Mouse (Mus musculus): ENCODE measurements at regions not wholly inside any gene's neighbourhood (a gene's known extent, or its start where the extent isn't known, plus 50 kb on each side); places are given as distances from the start of the nearest gene placed in this dataset.
A peak's percentile ranks its signal among the peaks of the same experiment; 100 is the strongest.

- DNase-seq (ENCODE audit: low spot score in 2 of 2): no peak
Observed at GRCm38 (mm10) chr8:26804901-26805341, 172.2 kb upstream of the Zfp703 start.

GRCm38 (mm10) chr8:26805371-26805821 is 171.7 kb upstream of the Zfp703 start:
- no peak for DNase-seq (ENCODE audit: low spot score in 2 of 2)

GRCm38 (mm10) chr8:26808111-26808651 is 168.9 kb upstream of the Zfp703 start:
- DNase-seq (ENCODE audit: low spot score in 2 of 2): peak; percentile 15 to 31

DNA sequence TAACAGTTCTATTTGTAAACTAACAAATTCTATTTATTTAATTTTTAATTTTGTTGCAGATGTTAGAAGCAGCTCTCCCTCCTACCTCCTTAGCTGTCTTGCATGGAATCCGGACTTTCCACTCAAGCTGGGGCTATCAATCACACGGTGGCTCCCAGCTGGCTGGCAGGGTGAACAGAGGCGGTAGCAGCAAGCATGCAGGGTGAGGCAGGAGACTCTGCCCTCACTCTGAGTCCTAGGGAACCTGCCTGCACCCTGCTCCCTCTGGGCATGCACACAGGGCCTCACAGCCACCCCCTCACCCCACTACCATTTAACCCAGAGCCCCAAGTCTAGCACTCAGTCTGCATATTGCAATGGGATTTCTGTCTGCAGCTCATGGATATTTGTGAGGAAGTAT is 168.4 kb upstream of the Zfp703 start:
- peak in 1 of 2 experiments; percentile 37 for DNase-seq (ENCODE audit: low spot score in 2 of 2)

- no peak for DNase-seq (ENCODE audit: low spot score in 2 of 2)
Observed at GRCm38 (mm10) chr8:26809943-26810342, 167.2 kb upstream of the Zfp703 start.

GRCm38 (mm10) chr8:26811533-26812236 is 165.4 kb upstream of the Zfp703 start:
- DNase-seq (ENCODE audit: low spot score in 2 of 2): no peak

DNA sequence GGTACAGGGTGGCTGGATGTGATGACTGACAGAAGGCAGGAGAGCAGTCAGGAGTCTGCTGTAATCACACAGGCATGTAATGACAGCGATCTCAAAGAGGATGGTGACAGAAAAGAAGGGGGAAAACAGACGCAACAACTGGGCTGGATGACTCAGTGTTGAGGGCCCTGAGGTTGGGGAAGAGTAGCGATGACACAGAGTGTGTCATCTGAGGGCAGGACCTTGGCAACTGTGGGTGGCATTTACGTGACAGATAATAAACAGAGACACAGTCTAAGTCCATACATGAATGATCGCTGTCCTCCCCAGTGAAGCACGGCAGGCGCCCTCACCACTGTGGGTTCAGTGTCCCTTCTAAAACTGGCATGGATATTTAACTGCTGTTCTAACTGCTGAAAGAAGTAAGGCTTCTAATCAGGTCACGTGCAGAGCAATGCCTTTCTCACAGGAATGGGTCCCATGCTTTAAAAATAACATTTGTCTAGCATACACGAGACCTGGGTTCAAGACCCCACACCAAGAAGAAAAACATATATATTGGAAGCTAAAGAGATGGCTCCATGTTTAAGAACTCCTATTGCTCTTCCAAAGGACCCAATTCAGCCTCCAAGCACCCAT is 163.8 kb upstream of the Zfp703 start:
- DNase-seq (ENCODE audit: low spot score in 2 of 2): no peak

DNA sequence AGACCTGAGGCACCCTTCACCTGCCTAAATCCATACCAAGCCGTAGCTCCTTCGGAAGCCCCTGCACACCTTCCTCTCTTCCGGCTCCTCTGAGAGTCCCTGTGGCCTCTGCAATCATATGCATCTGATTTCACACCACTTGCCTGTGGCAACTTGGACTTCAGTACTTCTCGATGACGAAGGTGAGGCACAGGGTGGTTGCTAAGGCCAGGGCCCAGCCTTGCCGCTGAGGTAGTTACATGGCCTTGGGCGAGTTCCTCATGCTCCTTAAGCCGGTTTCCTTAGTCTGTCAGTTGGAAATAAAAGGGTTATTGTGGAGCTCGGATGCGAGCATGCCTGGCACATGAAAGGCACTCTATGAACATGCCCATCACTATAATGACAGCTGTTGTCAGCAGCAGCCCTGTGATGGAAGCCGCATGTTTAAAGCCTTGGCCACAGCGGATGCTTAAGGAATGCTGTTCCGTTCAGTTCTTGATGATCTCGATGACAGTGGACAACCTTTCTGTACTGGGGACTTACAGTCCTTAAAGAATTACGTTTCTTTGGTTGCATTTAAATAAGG is 162.0 kb upstream of the Zfp703 start:
- no peak for DNase-seq (ENCODE audit: low spot score in 2 of 2)

DNA sequence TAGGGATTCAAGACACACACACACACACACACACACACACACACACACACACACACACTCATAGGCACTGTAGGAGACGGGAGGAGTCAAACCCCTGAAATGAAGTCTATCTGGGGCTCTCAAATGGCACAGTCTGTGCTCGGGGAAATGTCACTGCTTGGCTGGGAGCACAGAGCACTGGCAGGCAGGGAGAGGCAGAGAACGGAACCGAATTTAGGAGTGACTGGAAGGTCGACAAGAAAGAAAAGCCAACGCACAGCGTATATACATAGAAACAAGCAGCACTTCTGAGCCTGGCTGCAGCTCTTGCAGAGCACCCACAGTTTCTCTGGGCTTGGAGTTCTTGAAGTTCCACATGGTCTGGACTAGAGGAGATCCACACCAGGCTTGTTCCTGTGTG is 160.1 kb upstream of the Zfp703 start:
- DNase-seq (ENCODE audit: low spot score in 2 of 2): peak; percentile 69 to 73

- DNase-seq (ENCODE audit: low spot score in 2 of 2): no peak
Observed at GRCm38 (mm10) chr8:26824189-26824941, 152.8 kb upstream of the Zfp703 start.

- DNase-seq (ENCODE audit: low spot score in 2 of 2): no peak
Observed at GRCm38 (mm10) chr8:26828311-26828909, 148.7 kb upstream of the Zfp703 start.

DNA sequence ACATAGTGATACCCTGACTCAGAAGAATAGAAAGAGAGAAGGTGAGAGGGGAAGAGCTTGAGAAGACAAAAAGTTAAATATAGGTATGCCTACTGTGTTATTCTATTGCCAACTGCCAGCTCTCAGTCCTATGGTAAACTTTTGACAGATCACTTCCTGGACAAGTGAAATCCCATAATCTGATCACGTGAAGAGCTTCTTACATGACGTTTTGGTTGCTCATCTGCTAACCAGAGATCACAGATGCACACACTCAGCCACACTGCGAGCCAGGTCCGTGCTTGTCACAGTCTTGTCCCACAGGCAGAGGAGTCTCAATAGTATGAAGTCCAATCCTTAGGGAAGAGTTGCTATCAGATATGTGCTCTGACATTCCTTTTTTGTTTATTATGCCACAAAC is 147.8 kb upstream of the Zfp703 start:
- no peak for DNase-seq (ENCODE audit: low spot score in 2 of 2)

GRCm38 (mm10) chr8:26831148-26831547 is 146.0 kb upstream of the Zfp703 start:
- no peak for DNase-seq (ENCODE audit: low spot score in 2 of 2)

DNA sequence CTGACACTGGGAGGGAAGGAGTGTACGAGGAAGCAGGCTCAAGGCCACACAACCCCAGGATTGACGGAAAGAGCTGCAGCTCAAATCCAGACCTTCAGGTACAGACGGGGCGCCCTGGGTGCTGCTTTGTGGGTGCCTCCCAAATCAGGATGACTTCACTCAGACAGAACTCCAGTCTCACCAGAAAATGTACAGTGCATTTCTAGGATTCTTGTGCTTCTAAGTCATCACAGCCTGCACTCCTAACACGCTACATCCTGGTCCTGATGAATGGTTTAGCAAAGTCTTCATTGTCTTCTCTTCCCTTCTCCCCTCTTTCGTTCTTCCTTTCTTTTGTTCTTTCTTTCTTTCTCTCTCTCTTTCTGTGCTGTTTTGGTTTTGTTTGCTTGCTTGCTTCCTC is 145.3 kb upstream of the Zfp703 start:
- no peak for DNase-seq (ENCODE audit: low spot score in 2 of 2)

GRCm38 (mm10) chr8:26832546-26832945 is 144.6 kb upstream of the Zfp703 start:
- DNase-seq (ENCODE audit: low spot score in 2 of 2): no peak

DNA sequence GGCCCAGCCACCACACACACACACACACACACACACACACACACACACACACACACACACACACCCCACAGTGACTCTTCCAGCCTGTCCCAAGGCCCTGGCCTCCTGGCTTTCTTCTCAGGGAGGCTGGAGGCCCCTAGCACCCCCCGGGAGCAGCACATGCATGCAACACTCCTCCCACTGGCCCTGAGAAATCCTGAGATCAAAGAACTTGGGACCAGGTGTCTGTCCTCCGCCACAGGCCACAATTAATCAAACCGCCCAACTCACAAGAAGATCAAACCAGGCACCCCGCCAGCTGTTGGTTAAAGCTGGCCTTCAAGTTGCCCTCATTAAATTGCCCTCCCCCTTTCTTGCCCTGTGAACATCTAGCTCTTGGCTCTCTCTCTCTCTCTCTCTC is 143.8 kb upstream of the Zfp703 start:
- DNase-seq (ENCODE audit: low spot score in 2 of 2): no peak

DNA sequence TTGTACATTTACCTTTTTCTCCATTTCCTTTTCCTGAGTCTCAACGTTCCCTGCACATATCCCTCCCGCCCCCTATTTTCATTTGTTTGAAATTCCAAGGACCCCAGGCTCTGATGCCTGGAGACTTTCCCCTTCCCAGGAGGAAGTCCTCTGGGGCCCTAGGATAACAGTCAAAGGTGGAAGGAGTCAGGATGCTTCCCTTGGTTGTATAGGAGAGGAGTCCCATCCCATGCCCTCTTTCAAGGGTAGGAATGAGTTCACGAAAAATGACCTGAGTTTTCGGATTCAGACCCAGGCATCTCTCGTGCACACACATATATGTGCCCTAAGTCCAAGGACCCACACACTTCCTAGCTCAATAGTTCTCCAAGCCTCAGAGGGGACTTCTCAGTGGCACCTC is 143.3 kb upstream of the Zfp703 start:
- DNase-seq (ENCODE audit: low spot score in 2 of 2): no peak

DNA sequence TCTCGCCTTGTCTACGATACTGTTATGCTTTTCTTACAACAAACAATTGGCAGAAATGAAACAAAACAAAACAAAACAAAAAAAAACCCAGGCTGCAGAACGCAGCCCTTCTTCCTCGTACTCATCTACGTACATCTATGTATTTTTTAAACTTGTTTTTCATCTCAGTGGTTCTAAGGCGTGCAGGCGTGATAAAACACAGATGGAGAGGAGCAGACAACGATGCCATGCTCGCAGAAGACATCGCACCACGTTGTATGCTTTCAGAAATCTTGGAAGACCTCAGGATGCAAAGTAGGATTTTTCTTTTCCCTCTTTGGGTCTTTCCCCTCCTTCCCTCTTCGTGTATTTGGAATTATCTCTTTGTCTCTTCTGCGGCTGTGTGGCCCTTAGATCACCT is 142.5 kb upstream of the Zfp703 start:
- no peak for DNase-seq (ENCODE audit: low spot score in 2 of 2)

- no peak for DNase-seq (ENCODE audit: low spot score in 2 of 2)
Observed at GRCm38 (mm10) chr8:26835076-26835475, 142.0 kb upstream of the Zfp703 start.

DNA sequence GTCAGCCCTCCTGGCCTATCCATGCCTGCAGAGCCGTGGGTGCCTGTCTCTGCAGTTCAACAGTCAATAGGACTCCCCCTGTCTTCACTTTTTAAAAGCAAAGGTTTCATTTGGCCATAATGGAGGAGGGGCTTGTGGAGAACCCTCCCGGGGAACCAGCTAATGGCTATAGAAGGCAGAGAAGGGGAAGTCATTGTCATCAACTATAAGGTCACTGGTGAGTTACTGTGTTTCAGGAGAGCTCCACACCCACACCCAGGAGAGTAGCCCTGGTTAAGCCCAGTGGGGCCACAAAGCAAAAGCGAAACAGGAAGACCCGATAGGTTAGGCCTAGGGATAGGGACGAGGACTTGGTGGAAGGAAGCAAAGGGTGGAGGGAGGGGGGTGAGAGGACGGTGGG is 141.5 kb upstream of the Zfp703 start:
- DNase-seq (ENCODE audit: low spot score in 2 of 2): no peak

DNA sequence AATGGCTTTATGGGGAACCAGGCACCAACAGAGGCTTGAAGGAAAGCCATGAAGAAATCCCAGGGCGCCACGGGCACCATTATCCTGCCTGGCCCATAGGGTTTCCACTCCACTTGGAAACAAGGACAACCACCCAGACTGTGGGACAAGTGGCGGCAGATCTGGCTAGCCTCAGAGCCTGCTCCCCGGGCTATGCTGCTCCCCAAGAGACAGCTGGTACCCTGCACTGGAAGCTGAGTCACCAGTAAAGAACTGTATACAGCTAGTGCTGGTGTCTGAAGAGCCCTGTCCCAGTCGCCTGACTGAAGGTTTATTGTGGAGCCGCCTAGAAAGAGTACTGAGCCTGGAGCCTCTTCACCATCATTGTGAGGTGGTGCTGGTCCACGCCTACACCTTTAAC is 140.6 kb upstream of the Zfp703 start:
- DNase-seq (ENCODE audit: low spot score in 2 of 2): no peak

GRCm38 (mm10) chr8:26840286-26840685 is 136.8 kb upstream of the Zfp703 start:
- DNase-seq (ENCODE audit: low spot score in 2 of 2): no peak

Measured in frontal cortex, postnatal 36 days (tissue).